Mouse (Mus musculus) spleen, adult 2 months (tissue): ENCODE data around the gene Lrrc59.

Experiments used
- CTCF ChIP-seq: fragments of 200-500 bp; IDR thresholded peaks from 2 replicates; pipeline ENCODE4 v1.5.1; 2011; ENCODE audit warnings: mild to moderate bottlenecking, inconsistent platforms; ENCODE audit not compliant: insufficient read depth, insufficient read length, insufficient replicate concordance; ENCODE audit errors: extremely low read depth
- POLR2A ChIP-seq: fragments of 200-500 bp; IDR thresholded peaks from 2 replicates; pipeline ENCODE4 v1.6.1; 2011; ENCODE audit warnings: low read depth, low read length, inconsistent platforms

DNA sequence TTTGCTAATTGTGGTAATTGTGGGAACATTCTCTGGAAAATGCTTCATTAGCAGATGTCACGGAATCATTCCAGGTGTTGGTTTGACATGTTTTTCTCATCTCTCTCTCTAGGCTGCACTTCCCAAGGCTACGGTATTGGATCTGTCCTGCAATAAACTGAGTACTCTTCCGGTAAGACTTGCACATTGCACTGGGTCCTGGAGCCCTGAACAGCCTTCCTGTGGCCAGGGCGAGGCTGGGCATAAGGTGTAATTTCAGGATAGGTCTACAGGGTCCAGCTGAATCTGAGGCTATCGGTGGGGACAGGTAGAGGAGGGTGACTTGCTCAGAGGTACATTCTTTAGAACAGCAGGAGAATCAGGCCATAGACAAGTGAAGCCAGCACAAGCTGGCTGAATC is 2.4 kb downstream of the Lrrc59 start:
- TF ChIP-seq POLR2A (no peak), CTCF (no peak)
